Mouse (Mus musculus) mature B cell (primary cell): ENCODE data around the gene BC055324.

Source experiments
- in situ Hi-C: fragments of 300-500 bp; cut with MboI; formaldehyde crosslinking; loops from 2 replicates; pipeline ENCODE4 v1.14.3; 2019

The BC055324 gene

GRCm38 (mm10) chr1:163953396-163953795, 41.2 kb downstream of the BC055324 start:
- in situ Hi-C loops = no loop called here

GRCm38 (mm10) chr1:163942056-163942455, 52.5 kb downstream of the BC055324 start:
- in situ Hi-C loops = loop anchor here (25.0 kb wide), 2 partner anchors 1205 to 1380 kb away; partner anchors contain the start of genes Prrc2c and Vamp4

- in situ Hi-C loops = loop anchor here (25.0 kb wide), 2 partner anchors 1197 to 1372 kb away; partner anchors contain the start of genes Prrc2c and Vamp4
Observed at GRCm38 (mm10) chr1:163934591-163934990, 60.0 kb downstream of the BC055324 start.

GRCm38 (mm10) chr1:163931801-163932200, 62.8 kb downstream of the BC055324 start:
- in situ Hi-C loops = loop anchor here (25.0 kb wide), 2 partner anchors 1194 to 1370 kb away; partner anchors contain the start of genes Prrc2c and Vamp4

- in situ Hi-C loops = loop anchor here (25.0 kb wide), 2 partner anchors 1193 to 1368 kb away; partner anchors contain the start of genes Prrc2c and Vamp4
Observed at GRCm38 (mm10) chr1:163930458-163930794, 64.2 kb downstream of the BC055324 start.

GRCm38 (mm10) chr1:163929636-163930457, 64.7 kb downstream of the BC055324 start:
- in situ Hi-C loops = loop anchor here (25.0 kb wide), 2 partner anchors 1193 to 1368 kb away; partner anchors contain the start of genes Prrc2c and Vamp4

- in situ Hi-C loops = loop anchor here (25.0 kb wide), 2 partner anchors 1192 to 1367 kb away; partner anchors contain the start of genes Prrc2c and Vamp4
Observed at GRCm38 (mm10) chr1:163928846-163929245, 65.8 kb downstream of the BC055324 start, which contains the start of gene Scyl3. Scyl3 (plus strand) TSS chr1:163929100.

- in situ Hi-C loops = no loop called here
Observed at GRCm38 (mm10) chr1:163924093-163924492, 70.5 kb downstream of the BC055324 start.

- in situ Hi-C loops = loop anchor here (10.0 kb wide), 1 partner anchor 1023 kb away; the partner anchor contains the start of gene Fmo2
Observed at GRCm38 (mm10) chr1:163917349-163918160, 77.0 kb downstream of the BC055324 start.

- in situ Hi-C loops = loop anchor here (10.0 kb wide), 1 partner anchor 1017 kb away; the partner anchor contains the start of gene Fmo2
Observed at GRCm38 (mm10) chr1:163911981-163912380, 82.6 kb downstream of the BC055324 start.

GRCm38 (mm10) chr1:163910785-163911184, 83.8 kb downstream of the BC055324 start:
- in situ Hi-C loops = loop anchor here (10.0 kb wide), 1 partner anchor 1016 kb away; the partner anchor contains the start of gene Fmo2

- in situ Hi-C loops = loop anchor here (10.0 kb wide), 1 partner anchor 1016 kb away; the partner anchor contains the start of gene Fmo2
Observed at GRCm38 (mm10) chr1:163910343-163910742, 84.3 kb downstream of the BC055324 start.

GRCm38 (mm10) chr1:163908389-163908788, 86.2 kb downstream of the BC055324 start:
- in situ Hi-C loops = no loop called here

GRCm38 (mm10) chr1:163907007-163907811, 87.4 kb downstream of the BC055324 start:
- in situ Hi-C loops = no loop called here

- in situ Hi-C loops = no loop called here
Observed at GRCm38 (mm10) chr1:163903411-163903810, 91.2 kb downstream of the BC055324 start.

GRCm38 (mm10) chr1:163900168-163900567, 94.4 kb downstream of the BC055324 start:
- in situ Hi-C loops = no loop called here

- in situ Hi-C loops = no loop called here
Observed at GRCm38 (mm10) chr1:163899575-163899974, 95.0 kb downstream of the BC055324 start.

- in situ Hi-C loops = no loop called here
Observed at GRCm38 (mm10) chr1:163898291-163898764, 96.3 kb downstream of the BC055324 start.
